8 mouse cellular contexts compared by ENCODE assay signal in the genomic region with DNA sequence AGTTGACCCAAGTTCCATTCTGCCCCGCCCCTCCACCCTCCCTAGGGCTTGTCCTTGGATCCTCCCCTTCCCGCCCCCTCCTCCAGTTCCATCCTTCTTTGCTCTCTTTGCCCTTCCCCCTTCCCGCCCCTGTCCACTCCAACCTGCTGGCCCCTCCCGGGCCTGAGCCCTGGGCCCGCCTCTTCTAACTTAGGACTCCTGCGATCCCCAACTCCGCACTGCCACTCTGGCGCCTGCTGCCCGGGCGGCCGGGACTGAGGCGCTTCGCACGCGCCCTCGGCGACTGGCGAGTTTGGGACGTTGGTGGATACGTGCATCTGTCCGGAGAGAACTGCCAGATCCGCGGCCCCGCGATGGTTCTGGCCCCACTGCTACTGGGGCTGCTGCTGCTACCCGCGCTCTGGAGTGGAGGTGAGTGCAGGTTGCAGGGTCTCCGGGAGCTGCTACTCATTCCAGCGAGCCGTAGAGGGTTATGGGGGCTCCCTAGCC. TPM values are rescaled to one million over a fixed set of nuclear protein-coding genes. Genes with fewer than 3 reads are reported as not detected.
DNase-seq lines count a peak whose midpoint lies in the region; ATAC-seq and TF ChIP-seq lines count a peak whose summit lies in the region.

A gene (plus strand): TSS at position 264 of the 489 bp plus-strand sequence.

- H3K9ac ChIP-seq in ES-Bruce4 (ENCODE audit: low read depth, poor library complexity, severe bottlenecking): peak within 1 kb of the TSS; percentile 65
- H3K9ac ChIP-seq in forebrain, embryonic 12.5 days: peak within 1 kb of the TSS; percentile 64
- H3K9ac ChIP-seq in heart, embryonic 15.5 days: peak within 1 kb of the TSS; percentile 85
- H3K9ac ChIP-seq in liver, adult 2 months (ENCODE audit: low read depth, low read length): peak within 1 kb of the TSS; percentile 77
- peak within 1 kb of the TSS; percentile 33; the same call in 1 of the 2 replicates for H3K9ac ChIP-seq in midbrain, postnatal 0 days (replicated peaks; ENCODE audit: low read length, poor library complexity, severe bottlenecking)
- peak within 1 kb of the TSS; percentile 80 for H3K9ac ChIP-seq in stomach, postnatal 0 days (ENCODE audit: low read length)

- TF ChIP-seq POLR2A in ES-Bruce4 (IDR thresholded peaks at IDR 0.05; ENCODE audit: insufficient read depth, low read length): peak; percentile 19
- TF ChIP-seq POLR2A in liver, adult 2 months (IDR thresholded peaks at IDR 0.05; ENCODE audit: extremely low read depth, insufficient read depth, low read length): peak; percentile 99

- no peak within 1 kb of the TSS for H3K27ac ChIP-seq in ES-Bruce4 (ENCODE audit: insufficient read depth, low read length)
- peak within 1 kb of the TSS; percentile 50; the same call in 1 of the 2 replicates for H3K27ac ChIP-seq in forebrain, embryonic 12.5 days
- peak within 1 kb of the TSS; percentile 95 for H3K27ac ChIP-seq in heart, embryonic 15.5 days
- peak within 1 kb of the TSS; percentile 90 for H3K27ac ChIP-seq in liver, adult 2 months (replicated peaks; ENCODE audit: insufficient read depth, low read depth, low read length)
- peak within 1 kb of the TSS; percentile 57; the same call in 1 of the 2 replicates for H3K27ac ChIP-seq in midbrain, postnatal 0 days (ENCODE audit: low read depth, low read length)
- peak within 1 kb of the TSS; percentile 93 for H3K27ac ChIP-seq in stomach, postnatal 0 days (replicated peaks)

- peaks cover 11% of the 10 kb centered on the region; the same call in 1 of the 2 replicates for H3K79me2 ChIP-seq in liver, adult 2 months (ENCODE audit: control insufficient read depth, insufficient read depth, low read length)

- no peak for TF ChIP-seq CTCF in ES-Bruce4 (IDR thresholded peaks at IDR 0.05; ENCODE audit: low read depth, low read length)
- TF ChIP-seq CTCF in liver, adult 2 months (IDR thresholded peaks at IDR 0.05; ENCODE audit: low read depth, low read length): no peak
- no peak for TF ChIP-seq CTCF in midbrain, postnatal 0 days (IDR thresholded peaks at IDR 0.05)
- peak; percentile 3; the same call in 1 of the 2 replicates for TF ChIP-seq CTCF in stomach, postnatal 0 days (IDR thresholded peaks at IDR 0.05; ENCODE audit: low read depth)

- H3K27me3 ChIP-seq in ES-Bruce4 (ENCODE audit: control insufficient read depth, insufficient read depth, low read length, poor library complexity, severe bottlenecking): no peaks in the 10 kb centered on the region
- peaks cover 19% of the 10 kb centered on the region for H3K27me3 ChIP-seq in forebrain, embryonic 12.5 days
- H3K27me3 ChIP-seq in heart, embryonic 15.5 days: no peaks in the 10 kb centered on the region
- no peaks in the 10 kb centered on the region for H3K27me3 ChIP-seq in liver, adult 2 months (ENCODE audit: control insufficient read depth, insufficient read depth, low read length)
- H3K27me3 ChIP-seq in midbrain, postnatal 0 days (ENCODE audit: insufficient read depth, low read length): 0 out of 2 replicates have a peak, but pooled peaks cover 12% of the 10 kb centered on the region
- no peaks in the 10 kb centered on the region for H3K27me3 ChIP-seq in stomach, postnatal 0 days (ENCODE audit: control insufficient read depth, insufficient read depth, low read length)

- no peaks in the 10 kb centered on the region for H3K4me1 ChIP-seq in ES-Bruce4 (ENCODE audit: control insufficient read depth, insufficient read depth, low read length)
- peaks cover 20% of the 10 kb centered on the region for H3K4me1 ChIP-seq in forebrain, embryonic 12.5 days
- peaks cover 6% of the 10 kb centered on the region; the same call in 1 of the 2 replicates for H3K4me1 ChIP-seq in heart, embryonic 15.5 days (replicated peaks)
- peaks cover 2% of the 10 kb centered on the region for H3K4me1 ChIP-seq in liver, adult 2 months (ENCODE audit: control insufficient read depth, insufficient read depth, low read length)
- H3K4me1 ChIP-seq in midbrain, postnatal 0 days (ENCODE audit: insufficient read depth, low read length): 0 out of 2 replicates have a peak, but pooled peaks cover 4% of the 10 kb centered on the region
- no peaks in the 10 kb centered on the region for H3K4me1 ChIP-seq in stomach, postnatal 0 days (replicated peaks; ENCODE audit: control insufficient read depth, insufficient read depth)

- TF ChIP-seq EP300 in ES-Bruce4 (IDR thresholded peaks at IDR 0.05; ENCODE audit: insufficient read depth, low read depth, low read length): no peak
- no peak for TF ChIP-seq EP300 in stomach, postnatal 0 days (optimal IDR thresholded peaks at IDR 0.05)

- no peaks in the 10 kb centered on the region for H3K36me3 ChIP-seq in ES-Bruce4 (ENCODE audit: control insufficient read depth, insufficient read depth, low read length, poor library complexity, severe bottlenecking)
- no peaks in the 10 kb centered on the region for H3K36me3 ChIP-seq in forebrain, embryonic 12.5 days (replicated peaks)
- H3K36me3 ChIP-seq in heart, embryonic 15.5 days: no peaks in the 10 kb centered on the region
- H3K36me3 ChIP-seq in liver, adult 2 months (ENCODE audit: control insufficient read depth, insufficient read depth, low read length): no peaks in the 10 kb centered on the region
- no peaks in the 10 kb centered on the region for H3K36me3 ChIP-seq in midbrain, postnatal 0 days (ENCODE audit: insufficient read depth, low read length)
- no peaks in the 10 kb centered on the region for H3K36me3 ChIP-seq in stomach, postnatal 0 days (ENCODE audit: control insufficient read depth, insufficient read depth, low read length)

- peak; percentile 81 for ATAC-seq in forebrain, embryonic 12.5 days (ENCODE audit: low FRiP score)
- ATAC-seq in heart, embryonic 15.5 days (replicated peaks; ENCODE audit: insufficient number of reproducible peaks, insufficient read depth, low FRiP score, low read depth): peak; percentile 97
- ATAC-seq in midbrain, postnatal 0 days (ENCODE audit: low FRiP score): peak; percentile 83
- peak; percentile 91 for ATAC-seq in stomach, postnatal 0 days (ENCODE audit: low FRiP score, low TSS enrichment)

- H3K4me3 ChIP-seq in ES-Bruce4 (ENCODE audit: low read depth, low read length): peak within 1 kb of the TSS; percentile 83
- peak within 1 kb of the TSS; percentile 55 for H3K4me3 ChIP-seq in forebrain, embryonic 12.5 days (replicated peaks)
- peak within 1 kb of the TSS; percentile 91 for H3K4me3 ChIP-seq in heart, embryonic 15.5 days
- H3K4me3 ChIP-seq in liver, adult 2 months (ENCODE audit: insufficient read depth, low read depth, low read length): peak within 1 kb of the TSS; percentile 79
- peak within 1 kb of the TSS; percentile 50 for H3K4me3 ChIP-seq in midbrain, postnatal 0 days (ENCODE audit: low read depth, low read length)
- peak within 1 kb of the TSS; percentile 74 for H3K4me3 ChIP-seq in stomach, postnatal 0 days (ENCODE audit: low read depth, low read length)

- WGBS in forebrain, embryonic 12.5 days: under 1% methylated on average over 30 of the region's 30 CpGs
- WGBS in heart, embryonic 15.5 days: under 1% methylated on average over 30 of the region's 30 CpGs
- WGBS in liver, adult 2 months: under 1% methylated on average over 29 of the region's 30 CpGs
- under 1% methylated on average over 29 of the region's 30 CpGs for WGBS in midbrain, postnatal 0 days
- under 1% methylated on average over 30 of the region's 30 CpGs for WGBS in stomach, postnatal 0 days

- H3K4me2 ChIP-seq in forebrain, embryonic 12.5 days: peak within 1 kb of the TSS; percentile 95
- peak within 1 kb of the TSS; percentile 93 for H3K4me2 ChIP-seq in heart, embryonic 15.5 days
- peak within 1 kb of the TSS; percentile 95 for H3K4me2 ChIP-seq in midbrain, postnatal 0 days (ENCODE audit: low read depth, low read length, poor library complexity, severe bottlenecking)
- H3K4me2 ChIP-seq in stomach, postnatal 0 days (replicated peaks; ENCODE audit: low read depth): peak within 1 kb of the TSS; percentile 83

- no peaks in the 10 kb centered on the region for H3K9me3 ChIP-seq in ES-Bruce4 (replicated peaks; ENCODE audit: control insufficient read depth, insufficient read depth, low read length, poor library complexity, severe bottlenecking)
- no peaks in the 10 kb centered on the region for H3K9me3 ChIP-seq in forebrain, embryonic 12.5 days
- no peaks in the 10 kb centered on the region for H3K9me3 ChIP-seq in heart, embryonic 15.5 days (replicated peaks)
- H3K9me3 ChIP-seq in midbrain, postnatal 0 days (ENCODE audit: low read length): no peaks in the 10 kb centered on the region
- no peaks in the 10 kb centered on the region for H3K9me3 ChIP-seq in stomach, postnatal 0 days (ENCODE audit: control insufficient read depth, low read length)

- DNase-seq in brain, embryonic 18.5 days (ENCODE audit: low read depth, low spot score): peak; percentile 47
- DNase-seq in kidney, postnatal 14 days: peak; percentile 97
- DNase-seq in liver, adult 2 months (ENCODE audit: extremely low read depth, low read depth, low spot score): peak; percentile 91
- DNase-seq in midbrain, postnatal 0 days (ENCODE audit: low spot score): peak; percentile 82
- peak; percentile 90 for DNase-seq in stomach, postnatal 0 days (ENCODE audit: low spot score)

RNA-seq across cellular contexts. Expression of the gene that starts here (rescaled TPM):
- 1.9 and 2.2 TPM in 2 replicates for polyA plus RNA-seq in ES-Bruce4 (2011; ENCODE audit: insufficient read depth, insufficient read length, low read depth, missing spikeins)
- polyA plus RNA-seq in forebrain, embryonic 12.5 days (2016; fragmentation: Nextera tagmentation; extraction: Ambion mirVana): 2.2 and 2.7 TPM in 2 replicates
- polyA plus RNA-seq in heart, embryonic 15.5 days (2015; fragmentation: Nextera tagmentation; extraction: Ambion mirVana): 3.7 and 5.2 TPM in 2 replicates
- 16.5 and 17.0 TPM in 2 replicates for total RNA-seq in liver, adult 2 months (2014; rRNA removed)
- 3.0 and 3.8 TPM in 2 replicates for polyA plus RNA-seq in liver, adult 2 months (2012; rRNA removed)
- total RNA-seq in midbrain, postnatal 0 days (2014; rRNA removed): 6.2 and 7.7 TPM in 2 replicates
- polyA plus RNA-seq in midbrain, postnatal 0 days (2015; fragmentation: Nextera tagmentation; extraction: Ambion mirVana): 2.0 and 2.6 TPM in 2 replicates
- polyA plus RNA-seq in stomach, postnatal 0 days (2015; fragmentation: Nextera tagmentation; extraction: Ambion mirVana): 1.4 and 1.6 TPM in 2 replicates

Comparison
In these comparisons a context has a peak if more than half of its experiments do, and no peak if none do; other contexts are left out.
1. H3K9ac ChIP-seq: peak in every context shown above with its lines; median percentile 85 in heart, embryonic 15.5 days; 80 in stomach, postnatal 0 days; 77 in liver, adult 2 months; 65 in ES-Bruce4; 64 in forebrain, embryonic 12.5 days; 33 in midbrain, postnatal 0 days.
2. DNase-seq: peak in every context shown above with its lines; median percentile 97 in kidney, postnatal 14 days; 91 in liver, adult 2 months; 90 in stomach, postnatal 0 days; 82 in midbrain, postnatal 0 days; 47 in brain, embryonic 18.5 days.